Mouse (Mus musculus) T-cell, adult 2 months (primary cell): ENCODE measurements around the gene Smyd3.
"Not testable (repeated sequence)": the region's sequence is repeated elsewhere in the genome, so short reads cannot be mapped to it uniquely, and the experiment has no call there.

Experiments
- DNase-seq: peaks from one replicate; pipeline ENCODE4 v3.0.0; 2022; ENCODE audit warnings: low spot score

Smyd3 gene

GRCm38 (mm10) chr1:179374987-179375386 is 142.9 kb downstream of the Smyd3 start:
- DNase-seq, result no peak

GRCm38 (mm10) chr1:179373911-179374310 is 143.9 kb downstream of the Smyd3 start:
- no peak for DNase-seq

DNA sequence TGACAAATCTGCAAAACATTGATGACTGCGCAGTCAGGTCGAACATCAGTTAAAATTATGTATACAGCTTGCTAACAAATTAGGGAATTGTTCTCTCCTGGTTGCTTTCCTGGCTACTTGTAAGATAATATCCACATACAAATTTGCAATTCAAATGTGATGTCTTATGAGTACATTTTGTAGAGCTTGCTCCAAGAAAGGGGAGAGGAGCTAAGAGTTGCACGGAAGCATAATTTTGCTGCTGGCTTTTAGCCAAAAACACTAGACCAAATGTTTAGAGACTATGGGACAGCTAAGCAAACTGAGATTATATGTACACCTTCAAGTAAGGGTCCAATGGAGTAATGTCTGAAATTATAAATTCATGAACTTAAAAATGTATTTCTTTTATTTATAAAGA is 146.7 kb downstream of the Smyd3 start:
- no peak for DNase-seq

DNA sequence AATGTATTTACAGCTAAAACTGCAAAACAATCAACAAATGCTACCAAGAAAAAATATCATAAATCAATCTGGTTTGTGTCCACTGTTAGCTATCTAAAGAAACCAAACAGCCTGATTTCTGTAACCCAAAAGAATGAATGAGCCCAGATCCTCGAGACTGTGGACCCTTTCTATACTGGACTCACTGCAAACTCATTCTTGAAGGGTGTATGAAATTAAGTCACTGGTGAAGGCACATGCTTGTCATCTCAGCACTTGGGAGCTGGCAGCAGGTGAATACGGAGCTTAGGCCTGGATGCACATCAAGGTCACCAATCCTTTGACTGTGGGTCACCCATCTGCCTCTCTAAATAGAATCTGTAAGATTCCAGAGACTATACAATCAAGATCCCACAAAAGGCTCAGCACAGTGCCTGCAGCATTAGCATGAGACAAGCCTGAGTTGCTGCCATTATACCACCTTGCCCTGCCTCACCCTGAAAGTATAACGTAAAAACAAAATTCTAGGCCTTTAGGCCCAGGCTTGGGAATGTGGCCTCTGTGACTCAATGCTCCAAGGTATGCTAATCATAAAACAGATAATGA is 149.3 kb downstream of the Smyd3 start:
- DNase-seq, result no peak

DNA sequence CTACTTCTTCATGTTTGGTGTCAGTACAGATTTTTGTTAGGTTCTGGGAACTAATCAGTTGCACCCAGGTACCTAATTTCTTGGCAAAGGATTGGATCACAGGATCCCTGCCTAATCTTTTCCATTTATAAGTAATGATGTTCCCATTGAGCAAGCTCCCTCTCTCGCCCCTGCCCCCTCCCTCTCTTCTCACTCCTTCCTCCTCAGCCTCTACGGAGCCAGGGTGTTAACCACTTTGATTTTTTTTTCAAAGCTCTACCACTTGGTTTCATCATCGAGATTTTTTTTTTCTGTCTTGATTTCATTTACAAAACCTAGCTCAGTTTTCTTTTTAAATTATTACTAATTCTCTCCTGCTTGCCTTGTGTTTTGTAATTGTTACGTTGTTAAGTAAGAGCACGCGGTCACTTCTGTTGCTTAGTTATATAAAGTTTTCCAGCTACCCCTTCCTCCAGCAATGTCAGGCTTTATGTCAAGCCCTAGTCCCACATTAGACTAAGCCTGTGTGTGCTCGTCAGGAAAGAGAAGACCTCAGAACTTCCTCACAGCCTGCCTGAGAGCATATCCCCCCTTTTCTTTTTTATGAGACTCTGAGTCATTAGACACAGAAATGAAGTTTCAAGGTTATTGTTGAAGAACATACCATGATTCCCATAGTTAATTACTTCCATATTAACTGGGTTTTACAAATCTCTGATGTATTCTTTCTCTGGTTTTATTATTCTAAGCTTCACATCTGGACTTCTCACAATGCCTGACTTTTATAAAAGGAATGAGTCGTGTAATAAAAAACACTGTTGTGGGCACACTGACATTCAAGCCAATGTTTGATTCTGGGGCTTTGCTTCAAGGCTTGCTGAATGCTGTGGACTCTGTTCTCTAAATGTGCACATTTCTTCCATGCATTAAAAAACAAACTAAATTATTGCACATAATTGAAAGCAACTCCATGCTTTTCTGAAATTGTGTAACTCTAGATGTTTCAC is 156.1 kb downstream of the Smyd3 start:
- no peak for DNase-seq

GRCm38 (mm10) chr1:179357111-179357510 is 160.7 kb downstream of the Smyd3 start:
- no peak for DNase-seq

GRCm38 (mm10) chr1:179354250-179354649 is 163.6 kb downstream of the Smyd3 start:
- DNase-seq, result no peak

DNA sequence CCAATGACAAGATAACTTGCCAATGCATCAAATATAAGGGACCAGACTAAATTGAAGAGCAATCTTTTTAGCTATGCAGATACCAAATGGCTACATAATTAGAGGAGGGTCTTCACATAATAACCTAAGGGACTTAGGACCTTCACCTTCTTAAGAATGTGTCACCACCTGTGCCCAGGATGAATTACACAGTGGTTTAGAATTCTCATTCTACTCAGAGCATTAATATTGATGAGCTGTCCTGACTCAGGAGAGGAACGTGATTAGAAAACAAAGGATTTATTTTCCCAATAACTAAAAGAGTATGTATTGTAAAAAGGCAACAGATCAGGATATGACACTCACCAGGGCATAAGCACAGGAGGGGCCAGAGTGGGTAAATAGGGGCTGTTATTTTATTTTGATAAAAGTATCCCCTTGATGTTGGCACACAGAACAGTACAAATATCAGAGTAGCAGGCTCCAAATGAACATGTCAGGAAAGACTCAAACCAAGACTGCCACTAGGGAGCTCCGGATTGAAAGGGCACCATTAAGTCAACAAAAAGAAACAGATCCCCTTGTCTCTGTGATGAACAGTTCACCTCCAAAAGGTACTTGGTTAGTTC is 172.4 kb downstream of the Smyd3 start:
- no peak for DNase-seq

- no peak for DNase-seq
Measured at GRCm38 (mm10) chr1:179343426-179343825, 174.4 kb downstream of the Smyd3 start.

DNA sequence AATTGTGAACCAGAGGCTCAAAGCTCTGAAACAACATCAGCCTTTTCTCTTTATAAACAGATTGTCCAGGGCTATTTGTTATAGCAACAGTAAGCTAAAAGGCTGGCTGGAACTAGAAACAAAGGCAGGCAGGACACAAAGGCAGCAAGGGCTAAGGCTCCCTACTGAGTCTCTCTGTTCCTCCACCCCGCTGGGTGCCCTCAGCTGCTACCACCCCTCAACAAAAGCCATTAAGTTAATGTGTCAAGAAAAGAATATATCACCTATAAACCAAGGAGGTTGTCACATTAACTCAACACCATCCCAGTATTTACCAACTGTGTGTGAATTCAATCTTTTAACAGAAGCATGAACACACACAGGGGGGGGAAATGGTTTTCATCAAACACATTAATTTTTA is 176.3 kb downstream of the Smyd3 start:
- DNase-seq, result no peak

GRCm38 (mm10) chr1:179339066-179339465 is 178.8 kb downstream of the Smyd3 start:
- DNase-seq, result no peak

- no peak for DNase-seq
Measured at GRCm38 (mm10) chr1:179337529-179337928, 180.3 kb downstream of the Smyd3 start.

DNA sequence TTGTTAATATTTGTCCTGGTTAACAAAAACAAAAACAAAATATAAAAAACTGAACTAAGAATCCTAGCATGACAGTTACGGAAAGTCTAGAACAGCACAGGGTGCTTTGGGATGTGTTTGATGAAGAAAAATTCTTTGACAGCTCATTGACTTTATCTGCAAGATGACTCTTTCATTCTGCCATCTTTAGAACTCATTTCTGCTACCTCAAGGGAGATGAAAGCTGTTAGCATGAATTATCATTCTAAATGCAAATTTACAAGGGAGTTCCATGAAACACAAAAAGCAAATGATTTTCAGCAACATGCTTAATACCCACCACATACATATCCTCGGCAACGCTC is 190.9 kb downstream of the Smyd3 start:
- DNase-seq, result no peak

DNA sequence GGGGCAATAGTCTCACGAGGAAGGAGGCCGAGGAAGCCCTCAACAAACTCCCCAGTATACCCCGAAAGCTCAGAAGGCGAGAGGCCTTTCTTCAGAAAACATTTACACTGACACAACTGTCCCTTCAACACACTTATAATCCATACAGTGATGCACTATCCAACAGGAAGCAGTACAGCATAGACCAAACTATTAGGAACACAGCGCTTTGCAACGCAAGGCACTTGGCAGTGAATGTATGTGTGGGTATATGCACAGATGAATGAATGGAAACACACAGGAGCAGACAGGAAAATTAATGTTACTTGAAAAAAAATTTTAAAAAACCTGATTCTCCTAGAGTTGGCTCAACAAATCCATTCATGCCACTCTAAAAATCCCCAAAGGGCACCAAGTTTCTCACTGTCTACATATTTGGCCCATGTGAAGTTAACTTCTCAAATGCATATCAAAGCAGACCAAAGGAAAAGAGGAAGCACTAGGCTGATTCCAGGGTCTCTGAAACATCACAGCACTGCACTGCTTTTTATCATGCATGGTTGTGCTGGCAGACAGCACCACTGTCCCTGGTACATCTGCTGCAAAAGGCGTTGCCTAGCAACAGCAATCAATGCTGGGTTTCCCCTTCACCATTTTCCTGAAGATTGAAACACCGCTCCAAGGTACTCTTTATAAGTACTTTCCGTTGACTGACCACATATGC is 191.4 kb downstream of the Smyd3 start:
- DNase-seq, result no peak

DNA sequence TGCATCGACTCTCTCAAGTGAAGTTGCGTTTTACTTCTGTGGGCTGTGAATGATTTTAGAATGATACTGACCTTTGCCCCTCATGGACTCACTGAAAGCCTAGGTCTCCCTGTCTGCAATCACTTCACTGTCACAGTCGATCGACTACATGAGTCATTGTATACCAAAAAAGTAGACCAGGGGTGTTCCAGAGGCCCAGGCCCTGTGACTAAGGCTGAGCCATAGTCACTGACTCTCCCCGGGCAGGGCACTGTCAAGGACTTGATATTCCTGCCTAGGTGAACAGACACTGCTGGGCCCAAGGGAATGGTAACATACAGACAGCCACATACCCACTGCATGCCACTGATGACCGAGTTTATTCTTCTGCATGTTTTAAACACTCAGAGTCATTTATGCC is 193.6 kb downstream of the Smyd3 start:
- no peak for DNase-seq

DNA sequence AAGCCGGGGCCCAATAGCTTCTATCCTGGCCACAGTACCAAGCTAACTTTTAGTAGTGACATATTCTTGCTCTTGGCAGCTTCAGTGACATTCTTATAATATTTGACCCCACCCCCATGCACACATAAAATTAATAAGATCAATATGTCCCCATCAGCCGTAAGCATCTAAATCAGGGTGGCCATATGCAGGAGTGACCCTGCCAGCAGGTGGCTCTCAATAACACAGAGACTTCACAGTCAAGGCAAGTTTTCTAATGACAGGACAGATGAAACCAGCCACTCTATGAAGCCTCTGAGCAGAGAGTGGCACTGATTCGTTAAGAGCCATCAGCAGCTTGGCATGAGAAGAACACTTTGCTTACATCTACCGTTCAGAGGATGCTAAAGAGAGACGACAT is 204.2 kb downstream of the Smyd3 start:
- no peak for DNase-seq

GRCm38 (mm10) chr1:179309487-179309886 is 208.4 kb downstream of the Smyd3 start:
- no peak for DNase-seq

DNA sequence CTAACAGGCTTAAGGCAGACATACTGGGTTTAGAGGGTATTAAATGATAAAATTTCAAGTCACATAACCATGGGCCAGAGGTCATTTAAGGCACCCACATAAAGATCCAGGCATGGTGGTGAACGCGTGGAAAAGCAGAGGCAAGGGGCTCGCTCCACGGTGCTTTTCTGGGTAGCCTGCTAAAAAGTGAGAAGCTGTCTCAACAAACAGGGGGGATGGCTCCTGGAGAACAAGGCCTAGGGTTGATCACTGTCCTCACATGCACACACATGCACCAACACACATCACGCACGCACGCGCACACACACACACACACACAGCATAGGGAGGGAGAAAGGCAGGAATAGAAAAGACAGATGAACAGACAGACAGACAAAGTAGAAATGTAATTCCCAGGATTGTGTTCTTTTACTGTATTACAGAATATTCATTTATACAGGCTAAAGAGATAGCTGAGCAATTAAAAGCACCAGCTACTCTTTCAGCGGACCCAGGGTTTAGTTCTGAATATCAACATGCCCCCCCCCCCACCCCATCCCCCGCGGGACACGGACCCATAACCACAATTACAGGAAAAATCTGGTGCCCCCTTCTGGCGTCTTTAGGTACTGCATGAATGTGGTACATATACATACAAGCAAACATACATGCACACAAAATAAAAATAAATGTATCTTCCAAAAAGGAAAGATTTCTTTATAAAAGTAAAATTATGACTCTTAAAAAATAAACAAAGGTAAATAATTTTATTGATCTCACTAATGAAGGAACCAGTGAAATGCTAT is 215.2 kb downstream of the Smyd3 start:
- DNase-seq, result no peak

DNA sequence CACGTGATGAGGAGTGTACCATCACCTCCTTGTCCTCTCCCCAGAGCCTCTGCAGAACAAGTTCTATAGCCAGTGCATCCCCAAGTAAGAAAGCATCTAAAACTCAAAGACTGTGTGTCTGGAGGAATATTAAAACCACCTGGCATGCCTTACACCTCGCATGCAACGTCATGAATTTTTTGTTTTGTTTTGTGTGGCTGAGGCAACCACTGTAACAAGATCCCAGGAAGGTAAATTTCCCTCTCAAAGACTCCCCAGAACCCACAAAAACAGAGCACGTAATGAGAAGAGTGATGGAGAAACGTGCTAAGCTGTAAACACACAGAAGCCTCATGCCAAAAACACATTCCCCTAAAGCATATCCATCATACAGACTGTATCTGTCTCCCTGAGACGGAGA is 222.2 kb downstream of the Smyd3 start:
- DNase-seq, result no peak

DNA sequence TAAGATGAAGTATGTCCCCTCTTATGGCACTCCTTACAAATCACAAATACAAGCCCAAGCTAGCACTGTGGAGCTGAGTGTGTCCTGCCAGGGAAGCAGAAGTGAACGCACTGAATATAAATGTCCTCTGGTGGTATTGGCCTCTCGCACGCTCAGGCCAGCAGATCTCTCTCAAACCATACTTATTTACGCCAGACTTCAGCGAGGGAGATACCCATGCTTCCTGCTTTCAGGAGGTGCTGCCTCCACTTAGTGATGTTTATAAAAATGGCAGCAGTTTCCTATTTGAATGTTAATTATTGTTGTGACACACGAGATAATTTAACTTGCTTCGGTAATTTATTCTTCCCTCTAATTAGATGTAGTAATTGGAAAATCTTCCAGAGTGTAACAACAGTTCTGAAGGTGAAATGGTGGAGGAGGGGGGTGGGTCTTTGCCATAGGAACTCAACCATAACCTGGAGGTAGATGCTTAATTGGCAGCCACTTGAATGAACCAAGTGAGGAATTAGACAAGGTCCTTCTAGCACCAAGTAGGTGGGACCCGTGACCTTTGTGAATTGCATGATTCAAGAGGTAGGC is 224.0 kb downstream of the Smyd3 start:
- DNase-seq, result no peak

DNA sequence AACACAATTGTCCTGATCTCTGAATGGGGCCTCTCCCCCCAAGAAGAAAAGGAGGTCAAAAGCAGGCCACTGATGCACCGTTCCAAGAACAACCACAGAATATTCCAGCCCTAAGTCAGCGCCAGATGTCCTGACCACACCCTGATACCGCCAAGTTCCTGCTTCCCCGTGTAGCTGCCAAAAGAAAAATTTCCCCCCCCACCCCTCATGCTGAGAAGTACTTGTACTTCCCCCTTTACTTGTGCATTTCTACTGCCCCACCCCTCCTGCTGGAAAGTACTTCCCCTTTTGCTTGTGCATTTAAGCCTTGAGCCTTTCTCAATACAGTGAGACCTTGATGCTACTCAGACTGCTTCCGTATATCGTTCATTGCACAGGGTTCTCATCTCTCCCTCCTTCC is 227.7 kb downstream of the Smyd3 start:
- DNase-seq, result not testable (repeated sequence)
